Mouse (Mus musculus) CH12.LX (cell line): ENCODE results near the gene Lix1l. TPM values are rescaled to one million over a fixed set of nuclear protein-coding genes. Genes with fewer than 3 reads are reported as not detected.

ENCODE experiments used
- DNase-seq: peaks from one replicate; pipeline ENCODE4 v3.0.0-alpha.2; 2013; ENCODE audit errors: extremely low read depth
- H3K27ac ChIP-seq: 2 replicates; pipeline ENCODE4 v1.5.1; 2012; ENCODE audit warnings: low read depth, mild to moderate bottlenecking, control low read depth, moderate library complexity; ENCODE audit not compliant: insufficient read depth
- H3K27me3 ChIP-seq: replicated peaks from 2 replicates; pipeline ENCODE3; 2012; ENCODE audit warnings: inconsistent platforms
- H3K36me3 ChIP-seq, 2 experiments: replicated peaks in 1 of 2; 2 replicates each; pipeline versions ENCODE3 to v1.6.1; 2012; ENCODE audit warnings: inconsistent platforms in 1 of 2, low read length in 1 of 2, mild to moderate bottlenecking in 1 of 2, mixed read lengths in 1 of 2, moderate library complexity in 1 of 2; ENCODE audit not compliant: control insufficient read depth in 1 of 2, insufficient read depth in 1 of 2
- H3K4me1 ChIP-seq, 2 experiments: 2 replicates each; pipeline ENCODE4 v1.6.1; 2012; ENCODE audit warnings: inconsistent platforms in 1 of 2, moderate library complexity in 1 of 2; ENCODE audit not compliant: insufficient read depth in 2 of 2, control insufficient read depth in 1 of 2
- H3K4me2 ChIP-seq: 2 replicates; pipeline ENCODE4 v1.6.1; 2012; ENCODE audit warnings: low read depth, mild to moderate bottlenecking, control low read depth; ENCODE audit not compliant: poor library complexity, insufficient read depth, severe bottlenecking
- H3K4me3 ChIP-seq, 3 experiments: fragments of 150-350 bp in 1 of 3; sonication (generic) in 1 of 3; replicated peaks in 1 of 3; 2 replicates each; pipeline versions ENCODE3 to v1.5.1; 2011 to 2012; ENCODE audit warnings: low read depth in 2 of 3, low read length in 2 of 3, mild to moderate bottlenecking in 2 of 3, moderate library complexity in 2 of 3, control low read depth in 1 of 3, improper control_type of control experiment in 1 of 3, inconsistent platforms in 1 of 3, mixed read lengths in 1 of 3; ENCODE audit not compliant: poor library complexity in 1 of 3
- H3K79me2 ChIP-seq: replicated peaks from 2 replicates; pipeline ENCODE4 v1.6.1; 2012; ENCODE audit warnings: mild to moderate bottlenecking, moderate library complexity; ENCODE audit not compliant: control insufficient read depth, poor library complexity, insufficient read depth, severe bottlenecking; ENCODE audit errors: extremely low read depth
- H3K9ac ChIP-seq: 2 replicates; pipeline ENCODE4 v1.6.1; 2012; ENCODE audit warnings: low read depth, mild to moderate bottlenecking, control low read depth, moderate library complexity; ENCODE audit not compliant: insufficient read depth
- H3K9me3 ChIP-seq: replicated peaks from 2 replicates; pipeline ENCODE3; 2012; ENCODE audit warnings: low read length, inconsistent platforms, mixed read lengths
- CHD1 ChIP-seq: IDR thresholded peaks from 2 replicates; pipeline ENCODE4 v1.6.1; 2012; ENCODE audit warnings: low read depth, low read length, improper control_type of control experiment, inconsistent platforms
- CTCF ChIP-seq, 2 experiments: IDR thresholded peaks in 1 of 2; conservative IDR thresholded peaks in 1 of 2; 2 replicates each; pipeline ENCODE4 v1.5.1; 2011 to 2012; ENCODE audit warnings: low read depth in 2 of 2, low read length in 2 of 2, improper control_type of control experiment in 1 of 2, inconsistent platforms in 1 of 2, mild to moderate bottlenecking in 1 of 2, moderate library complexity in 1 of 2
- E2F4 ChIP-seq: IDR thresholded peaks from 2 replicates; pipeline ENCODE4 v1.6.1; 2011; ENCODE audit warnings: low read depth, low read length, improper control_type of control experiment; ENCODE audit not compliant: insufficient replicate concordance
- ELF1 ChIP-seq: IDR thresholded peaks from 2 replicates; pipeline ENCODE4 v1.6.1; 2014; ENCODE audit warnings: low read depth, mild to moderate bottlenecking, inconsistent platforms, low read length, improper control_type of control experiment
- ETS1 ChIP-seq: conservative IDR thresholded peaks from 2 replicates; pipeline ENCODE4 v1.6.1; 2012; ENCODE audit warnings: low read depth, mild to moderate bottlenecking, inconsistent platforms, low read length, improper control_type of control experiment, moderate library complexity
- KAT2A ChIP-seq: IDR thresholded peaks from 2 replicates; pipeline ENCODE4 v1.6.1; 2012; ENCODE audit warnings: low read length, improper control_type of control experiment, inconsistent platforms; ENCODE audit not compliant: insufficient replicate concordance
- MAX ChIP-seq: IDR thresholded peaks from 2 replicates; pipeline ENCODE4 v1.6.1; 2011; ENCODE audit warnings: low read length, improper control_type of control experiment
- MAZ ChIP-seq: IDR thresholded peaks from 2 replicates; pipeline ENCODE4 v1.6.1; 2012; ENCODE audit warnings: low read depth, mild to moderate bottlenecking, inconsistent platforms, low read length, improper control_type of control experiment, moderate library complexity
- MXI1 ChIP-seq: IDR thresholded peaks from 2 replicates; pipeline ENCODE4 v1.6.1; 2011; ENCODE audit warnings: mild to moderate bottlenecking, low read depth, low read length, improper control_type of control experiment
- MYC ChIP-seq: IDR thresholded peaks from 2 replicates; pipeline ENCODE4 v1.6.1; 2011; ENCODE audit warnings: low read depth, mild to moderate bottlenecking, improper control_type of control experiment, low read length
- POLR2A ChIP-seq: IDR thresholded peaks from 2 replicates; pipeline ENCODE4 v1.6.1; 2011; ENCODE audit warnings: low read depth, mild to moderate bottlenecking, improper control_type of control experiment, low read length
- POLR2AphosphoS2 ChIP-seq: IDR thresholded peaks from 2 replicates; pipeline ENCODE4 v1.6.1; 2011; ENCODE audit warnings: low read depth, low read length, improper control_type of control experiment
- RAD21 ChIP-seq: IDR thresholded peaks from 2 replicates; pipeline ENCODE4 v1.6.1; 2011; ENCODE audit warnings: low read depth, mild to moderate bottlenecking, low read length, improper control_type of control experiment, moderate library complexity
- RCOR1 ChIP-seq: conservative IDR thresholded peaks from 2 replicates; pipeline ENCODE4 v1.6.1; 2012; ENCODE audit warnings: low read depth, mild to moderate bottlenecking, inconsistent platforms, low read length, improper control_type of control experiment
- SIN3A ChIP-seq: IDR thresholded peaks from 2 replicates; pipeline ENCODE4 v1.6.1; 2012; ENCODE audit warnings: low read length, improper control_type of control experiment, inconsistent platforms
- SMC3 ChIP-seq: IDR thresholded peaks from 2 replicates; pipeline ENCODE4 v1.6.1; 2011; ENCODE audit warnings: low read depth, low read length, improper control_type of control experiment
- TCF12 ChIP-seq: IDR thresholded peaks from 2 replicates; pipeline ENCODE4 v1.6.1; 2014; ENCODE audit warnings: low read depth, mild to moderate bottlenecking, inconsistent platforms, low read length, improper control_type of control experiment
- UBTF ChIP-seq: IDR thresholded peaks from 2 replicates; pipeline ENCODE4 v1.6.1; 2012; ENCODE audit warnings: low read depth, mild to moderate bottlenecking, inconsistent platforms, low read length, improper control_type of control experiment, moderate library complexity
- USF2 ChIP-seq: conservative IDR thresholded peaks from 2 replicates; pipeline ENCODE4 v1.6.1; 2011; ENCODE audit warnings: low read depth, low read length, improper control_type of control experiment
- ZC3H11A ChIP-seq: IDR thresholded peaks from 2 replicates; pipeline ENCODE4 v1.6.1; 2012; ENCODE audit warnings: low read depth, mild to moderate bottlenecking, inconsistent platforms, low read length, improper control_type of control experiment
- dilution Hi-C: fragments of 300-500 bp; cut with MboI; formaldehyde crosslinking; loops from 2 replicates; pipeline ENCODE4 v1.14.3; 2020; ENCODE audit warnings: low sequenced_read_pairs; ENCODE audit not compliant: extremely low pct_unique_long_range_greater_than_20kb, extremely low pct_ligation_motif_present
- in situ Hi-C: fragments of 300-500 bp; cut with MboI; formaldehyde crosslinking; loops from 3 replicates; pipeline ENCODE4 v1.14.3; 2019; ENCODE audit warnings: low sequenced_read_pairs, low pct_ligation_motif_present, low pct_unique_long_range_greater_than_20kb, mixed read lengths
- polyA plus RNA-seq: library from polyadenylated mRNA; unstranded; fragments of >175 nt; gene quantifications from 2 replicates; pipeline ENCODE4 v1.2.1, GENCODE M21; 2012; ENCODE audit warnings: low read depth; ENCODE audit not compliant: insufficient read length
- total RNA-seq, 2 experiments: library from RNA; depleted of rRNA; stranded (reverse); fragments of 300-350 nt in 1 of 2; fragments of >200 nt in 1 of 2; gene quantifications; 2 replicates each; pipeline ENCODE4 v1.2.3; 2012 to 2014

Gene Lix1l
- total and polyA plus RNA-seq, 3 experiments = 4.0 to 4.6 (median 4.5) TPM

GRCm38 (mm10) chr3:96667316-96667715 lies 66.4 kb downstream of the Lix1l start:
- TF ChIP-seq USF2 (no peak), SMC3 (peak; percentile 86), E2F4 (no peak), MYC (no peak), RCOR1 (no peak), ZC3H11A (peak; percentile 77), CTCF (conservative IDR thresholded peaks at IDR 0.05 in 1 of 2, IDR thresholded peaks at IDR 0.05 in 1 of 2; ENCODE audit: low read depth in 2 of 2, low read length in 2 of 2) (peak; percentile 45 to 88), RAD21 (peak; percentile 83)
- H3K9me3 ChIP-seq = no peaks in the 10 kb centered on the region
- dilution Hi-C loops (no loop called here), in situ Hi-C loops (no loop called here)
- DNase-seq = peak; percentile 64
- no peak overlapping the region for H3K27ac ChIP-seq
- no peak overlapping the region for H3K4me2 ChIP-seq
- no peaks in the 10 kb centered on the region for H3K79me2 ChIP-seq
- peaks cover 12% of the 10 kb centered on the region for H3K27me3 ChIP-seq
- H3K36me3 ChIP-seq = peaks cover 0 to 4% of the 10 kb centered on the region in 2 experiments
- no peak overlapping the region for H3K9ac ChIP-seq
- no peak overlapping the region for H3K4me3 ChIP-seq
- peaks cover 4 to 22% of the 10 kb centered on the region in 2 experiments for H3K4me1 ChIP-seq

- Histone ChIP-seq H3K27me3 (peaks cover 12% of the 10 kb centered on the region), H3K9me3 (no peaks in the 10 kb centered on the region), H3K36me3 (no peaks in the 10 kb centered on the region), H3K4me2 (no peak overlapping the region), H3K4me3 (no peak overlapping the region), H3K27ac (no peak overlapping the region), H3K9ac (no peak overlapping the region), H3K79me2 (no peaks in the 10 kb centered on the region), H3K4me1 (peaks cover 10 to 24% of the 10 kb centered on the region in 2 experiments)
- in situ Hi-C loops (no loop called here), dilution Hi-C loops (no loop called here)
- no peak for DNase-seq
- TF ChIP-seq CTCF (conservative IDR thresholded peaks at IDR 0.05 in 1 of 2, IDR thresholded peaks at IDR 0.05 in 1 of 2; ENCODE audit: low read depth in 2 of 2, low read length in 2 of 2) = no peak
- TF ChIP-seq KAT2A = no peak
- TF ChIP-seq MAX = no peak
Measured at GRCm38 (mm10) chr3:96668424-96669067, 67.6 kb downstream of the Lix1l start.

GRCm38 (mm10) chr3:96669727-96670468 lies 68.9 kb downstream of the Lix1l start, which contains the start of gene Ankrd35:
Gene Ankrd35 (plus strand): TSS chr3:96670131.
- H3K27ac ChIP-seq = no peak within 1 kb of the TSS
- H3K79me2 ChIP-seq = no peaks in the 10 kb centered on the region
- H3K9ac ChIP-seq = peak within 1 kb of the TSS; percentile 6; the same call in 1 of the 2 replicates
- dilution Hi-C loops (no loop called here), in situ Hi-C loops (no loop called here)
- H3K4me1 ChIP-seq = peaks cover 17 to 28% of the 10 kb centered on the region in 2 experiments
- H3K4me3 ChIP-seq = peak within 1 kb of the TSS; percentile 30 to 65 (median 64)
- H3K4me2 ChIP-seq = peak within 1 kb of the TSS; percentile 75
- peaks cover 12% of the 10 kb centered on the region for H3K27me3 ChIP-seq
- DNase-seq = peak; percentile 95
- H3K9me3 ChIP-seq = no peaks in the 10 kb centered on the region
- H3K36me3 ChIP-seq = no peaks in the 10 kb centered on the region
- TF ChIP-seq SMC3 = 0 out of 2 replicates have a peak, but pooled peaks have one; percentile 4
- TF ChIP-seq ELF1 = peak; percentile 32; the same call in 1 of the 2 replicates
- 0 out of 2 replicates have a peak, but pooled peaks have one; percentile 9 for TF ChIP-seq ETS1
- TF ChIP-seq RCOR1 = no peak
- no peak for TF ChIP-seq MAZ
- TF ChIP-seq SIN3A = peak; percentile 87; the same call in 1 of the 2 replicates
- TF ChIP-seq POLR2AphosphoS2 = no peak
- TF ChIP-seq UBTF = 0 out of 2 replicates have a peak, but pooled peaks have one; percentile 41
- TF ChIP-seq TCF12 = 0 out of 2 replicates have a peak, but pooled peaks have one; percentile 23
- no peak for TF ChIP-seq CHD1
- TF ChIP-seq POLR2A = peak; percentile 43; the same call in 1 of the 2 replicates
- TF ChIP-seq MXI1 = peak; percentile 82
- no peak for TF ChIP-seq ZC3H11A
- peak in 1 of 2 experiments; percentile 14; a peak in 1 of 4 replicates for TF ChIP-seq CTCF (conservative IDR thresholded peaks at IDR 0.05 in 1 of 2, IDR thresholded peaks at IDR 0.05 in 1 of 2; ENCODE audit: low read depth in 2 of 2, low read length in 2 of 2)
